Mouse (Mus musculus): ENCODE results near the gene Kcnip1. TPM values are rescaled to one million over a fixed set of nuclear protein-coding genes. Genes with fewer than 3 reads are reported as not detected.
A peak's percentile ranks its signal among the peaks of the same experiment; 100 is the strongest.

Kcnip1 gene
- polyA plus RNA-seq, 1 experiment from 2014 or later, result 7.8 TPM

GRCm38 (mm10) chr11:33869559-33869958 is 123.4 kb downstream of the Kcnip1 start:
- peaks cover 2% of the 10 kb centered on the region; the same call in 1 of the 2 replicates for H3K4me1 ChIP-seq (replicated peaks; ENCODE audit: control insufficient read depth, insufficient read depth, low read length)
- no peak overlapping the region for H3K27ac ChIP-seq (ENCODE audit: low read depth, low read length)
- no peak overlapping the region for H3K4me3 ChIP-seq (ENCODE audit: low read depth, low read length)
- H3K36me3 ChIP-seq (ENCODE audit: control insufficient read depth, insufficient read depth, low read length), result no peaks in the 10 kb centered on the region
- no peak overlapping the region for H3K4me2 ChIP-seq (ENCODE audit: low read depth, low read length, severe bottlenecking)
- H3K27me3 ChIP-seq (ENCODE audit: control insufficient read depth, insufficient read depth, low read length), result no peaks in the 10 kb centered on the region
- DNase-seq (ENCODE audit: low spot score) (no peak), ATAC-seq (replicated peaks; ENCODE audit: low FRiP score) (no peak)
- no peaks in the 10 kb centered on the region for H3K9me3 ChIP-seq (ENCODE audit: control insufficient read depth, low read length)
- 54% methylated on average over 3 of the region's 3 CpGs for WGBS
- no peak overlapping the region for H3K9ac ChIP-seq (ENCODE audit: low read length)

- no peak overlapping the region for H3K4me2 ChIP-seq (ENCODE audit: low read depth, low read length, severe bottlenecking)
- no peak for DNase-seq (ENCODE audit: low spot score)
- no peak overlapping the region for H3K4me3 ChIP-seq (ENCODE audit: low read depth, low read length)
- no peaks in the 10 kb centered on the region for H3K4me1 ChIP-seq (replicated peaks; ENCODE audit: control insufficient read depth, insufficient read depth, low read length)
- no peak overlapping the region for H3K27ac ChIP-seq (ENCODE audit: low read depth, low read length)
- H3K27me3 ChIP-seq (ENCODE audit: control insufficient read depth, insufficient read depth, low read length), result no peaks in the 10 kb centered on the region
- H3K36me3 ChIP-seq (ENCODE audit: control insufficient read depth, insufficient read depth, low read length), result no peaks in the 10 kb centered on the region
- no peaks in the 10 kb centered on the region for H3K9me3 ChIP-seq (ENCODE audit: control insufficient read depth, low read length)
- no peak for ATAC-seq (replicated peaks; ENCODE audit: low FRiP score)
- 79% methylated on average over 6 of the region's 6 CpGs for WGBS
- no peak overlapping the region for H3K9ac ChIP-seq (ENCODE audit: low read length)
Observed at GRCm38 (mm10) chr11:33866775-33867174, 126.2 kb downstream of the Kcnip1 start.

GRCm38 (mm10) chr11:33864245-33864644 is 128.7 kb downstream of the Kcnip1 start:
- no peaks in the 10 kb centered on the region for H3K9me3 ChIP-seq (ENCODE audit: control insufficient read depth, low read length)
- no peak overlapping the region for H3K27ac ChIP-seq (ENCODE audit: low read depth, low read length)
- no peak overlapping the region for H3K4me2 ChIP-seq (ENCODE audit: low read depth, low read length, severe bottlenecking)
- ATAC-seq (replicated peaks; ENCODE audit: low FRiP score), result no peak
- no peaks in the 10 kb centered on the region for H3K4me1 ChIP-seq (replicated peaks; ENCODE audit: control insufficient read depth, insufficient read depth, low read length)
- H3K36me3 ChIP-seq (ENCODE audit: control insufficient read depth, insufficient read depth, low read length), result no peaks in the 10 kb centered on the region
- H3K4me3 ChIP-seq (ENCODE audit: low read depth, low read length), result no peak overlapping the region
- no peak for DNase-seq (ENCODE audit: low spot score)
- H3K9ac ChIP-seq (ENCODE audit: low read length), result no peak overlapping the region
- WGBS, result 96% methylated on average over 4 of the region's 4 CpGs
- no peaks in the 10 kb centered on the region for H3K27me3 ChIP-seq (ENCODE audit: control insufficient read depth, insufficient read depth, low read length)

- Histone ChIP-seq H3K4me2 (ENCODE audit: low read depth, low read length, severe bottlenecking) (no peak overlapping the region), H3K9ac (ENCODE audit: low read length) (no peak overlapping the region), H3K27me3 (ENCODE audit: control insufficient read depth, insufficient read depth, low read length) (no peaks in the 10 kb centered on the region), H3K27ac (ENCODE audit: low read depth, low read length) (no peak overlapping the region), H3K4me3 (ENCODE audit: low read depth, low read length) (no peak overlapping the region), H3K36me3 (ENCODE audit: control insufficient read depth, insufficient read depth, low read length) (no peaks in the 10 kb centered on the region), H3K4me1 (replicated peaks; ENCODE audit: control insufficient read depth, insufficient read depth, low read length) (no peaks in the 10 kb centered on the region), H3K9me3 (ENCODE audit: control insufficient read depth, low read length) (no peaks in the 10 kb centered on the region)
- ATAC-seq (replicated peaks; ENCODE audit: low FRiP score) (no peak), DNase-seq (ENCODE audit: low spot score) (no peak)
Observed at GRCm38 (mm10) chr11:33861823-33862222, 131.1 kb downstream of the Kcnip1 start.

- DNase-seq (ENCODE audit: low spot score), result peak; percentile 37
- H3K27me3 ChIP-seq (ENCODE audit: control insufficient read depth, insufficient read depth, low read length), result no peaks in the 10 kb centered on the region
- H3K9ac ChIP-seq (ENCODE audit: low read length), result no peak overlapping the region
- ATAC-seq (replicated peaks; ENCODE audit: low FRiP score), result no peak
- WGBS, result 85% methylated on average over 4 of the region's 4 CpGs
- no peak overlapping the region for H3K4me3 ChIP-seq (ENCODE audit: low read depth, low read length)
- H3K9me3 ChIP-seq (ENCODE audit: control insufficient read depth, low read length), result no peaks in the 10 kb centered on the region
- H3K4me1 ChIP-seq (replicated peaks; ENCODE audit: control insufficient read depth, insufficient read depth, low read length), result no peaks in the 10 kb centered on the region
- H3K4me2 ChIP-seq (ENCODE audit: low read depth, low read length, severe bottlenecking), result no peak overlapping the region
- no peak overlapping the region for H3K27ac ChIP-seq (ENCODE audit: low read depth, low read length)
- H3K36me3 ChIP-seq (ENCODE audit: control insufficient read depth, insufficient read depth, low read length), result no peaks in the 10 kb centered on the region
Observed at GRCm38 (mm10) chr11:33860905-33861582, 131.9 kb downstream of the Kcnip1 start.

- WGBS, result 77% methylated on average over 11 of the region's 11 CpGs
- no peak overlapping the region for H3K9ac ChIP-seq (ENCODE audit: low read length)
- H3K27me3 ChIP-seq (ENCODE audit: control insufficient read depth, insufficient read depth, low read length), result no peaks in the 10 kb centered on the region
- H3K9me3 ChIP-seq (ENCODE audit: control insufficient read depth, low read length), result no peaks in the 10 kb centered on the region
- no peak overlapping the region for H3K4me3 ChIP-seq (ENCODE audit: low read depth, low read length)
- no peak overlapping the region for H3K4me2 ChIP-seq (ENCODE audit: low read depth, low read length, severe bottlenecking)
- no peak for ATAC-seq (replicated peaks; ENCODE audit: low FRiP score)
- no peak overlapping the region for H3K27ac ChIP-seq (ENCODE audit: low read depth, low read length)
- DNase-seq (ENCODE audit: low spot score), result no peak
- no peaks in the 10 kb centered on the region for H3K36me3 ChIP-seq (ENCODE audit: control insufficient read depth, insufficient read depth, low read length)
- H3K4me1 ChIP-seq (replicated peaks; ENCODE audit: control insufficient read depth, insufficient read depth, low read length), result no peaks in the 10 kb centered on the region
Observed at GRCm38 (mm10) chr11:33849614-33850013, 143.3 kb downstream of the Kcnip1 start.

GRCm38 (mm10) chr11:33848685-33849084 is 144.3 kb downstream of the Kcnip1 start:
- no peak overlapping the region for H3K4me2 ChIP-seq (ENCODE audit: low read depth, low read length, severe bottlenecking)

GRCm38 (mm10) chr11:33845931-33846330 is 147.0 kb downstream of the Kcnip1 start:
- DNase-seq (ENCODE audit: low spot score) (no peak), ATAC-seq (replicated peaks; ENCODE audit: low FRiP score) (no peak)
- no peaks in the 10 kb centered on the region for H3K9me3 ChIP-seq (ENCODE audit: control insufficient read depth, low read length)
- H3K4me2 ChIP-seq (ENCODE audit: low read depth, low read length, severe bottlenecking), result no peak overlapping the region
- H3K27ac ChIP-seq (ENCODE audit: low read depth, low read length), result no peak overlapping the region
- H3K4me3 ChIP-seq (ENCODE audit: low read depth, low read length), result no peak overlapping the region
- H3K36me3 ChIP-seq (ENCODE audit: control insufficient read depth, insufficient read depth, low read length), result no peaks in the 10 kb centered on the region
- 68% methylated on average over 5 of the region's 5 CpGs for WGBS
- H3K4me1 ChIP-seq (replicated peaks; ENCODE audit: control insufficient read depth, insufficient read depth, low read length), result peaks cover 4% of the 10 kb centered on the region
- H3K27me3 ChIP-seq (ENCODE audit: control insufficient read depth, insufficient read depth, low read length), result peaks cover 4% of the 10 kb centered on the region; the same call in 1 of the 2 replicates
- no peak overlapping the region for H3K9ac ChIP-seq (ENCODE audit: low read length)

More at GRCm38 (mm10) chr11:33848685-33849084, 144.3 kb downstream of the Kcnip1 start:
- Histone ChIP-seq H3K4me3 (ENCODE audit: low read depth, low read length) (no peak overlapping the region), H3K9ac (ENCODE audit: low read length) (no peak overlapping the region), H3K9me3 (ENCODE audit: control insufficient read depth, low read length) (no peaks in the 10 kb centered on the region), H3K4me1 (replicated peaks; ENCODE audit: control insufficient read depth, insufficient read depth, low read length) (no peaks in the 10 kb centered on the region), H3K27me3 (ENCODE audit: control insufficient read depth, insufficient read depth, low read length) (no peaks in the 10 kb centered on the region), H3K27ac (ENCODE audit: low read depth, low read length) (no peak overlapping the region), H3K36me3 (ENCODE audit: control insufficient read depth, insufficient read depth, low read length) (no peaks in the 10 kb centered on the region)
- DNase-seq (ENCODE audit: low spot score) (no peak), ATAC-seq (replicated peaks; ENCODE audit: low FRiP score) (no peak)
- 93% methylated on average over 3 of the region's 3 CpGs for WGBS

GRCm38 (mm10) chr11:33843294-33843864 is 149.6 kb downstream of the Kcnip1 start:
- Histone ChIP-seq H3K27me3 (ENCODE audit: control insufficient read depth, insufficient read depth, low read length) (peaks cover 4% of the 10 kb centered on the region; the same call in 1 of the 2 replicates), H3K36me3 (ENCODE audit: control insufficient read depth, insufficient read depth, low read length) (no peaks in the 10 kb centered on the region), H3K4me2 (ENCODE audit: low read depth, low read length, severe bottlenecking) (peak overlapping the region; percentile 60), H3K4me1 (replicated peaks; ENCODE audit: control insufficient read depth, insufficient read depth, low read length) (peaks cover 4% of the 10 kb centered on the region), H3K4me3 (ENCODE audit: low read depth, low read length) (peak overlapping the region; percentile 36), H3K27ac (ENCODE audit: low read depth, low read length) (no peak overlapping the region), H3K9ac (ENCODE audit: low read length) (peak overlapping the region; percentile 60), H3K9me3 (ENCODE audit: control insufficient read depth, low read length) (no peaks in the 10 kb centered on the region)
- ATAC-seq (replicated peaks; ENCODE audit: low FRiP score) (peak; percentile 83), DNase-seq (ENCODE audit: low spot score) (peak; percentile 76)
- 1% methylated on average over 51 of the region's 52 CpGs for WGBS
